Comparison of ENCODE assay signal across 8 mouse cellular contexts in genomic region chr6:112946895-112947436, GRCm38 (mm10). TPM values are rescaled to one million over a fixed set of nuclear protein-coding genes. Genes with fewer than 3 reads are reported as not detected.
A peak's percentile ranks its signal among the peaks of the same experiment; 100 is the strongest.
DNase-seq lines count a peak whose midpoint lies in the region; ATAC-seq and TF ChIP-seq lines count a peak whose summit lies in the region.

TSS of gene Srgap3 (minus strand) at chr6:112947266.

- peaks cover 88% of the 10 kb centered on the region for H3K4me1 ChIP-seq in E14TG2a.4 (replicated peaks; ENCODE audit: low read depth, low read length)
- H3K4me1 ChIP-seq in forebrain, embryonic 14.5 days (ENCODE audit: control insufficient read depth, insufficient read depth, low read length), result peaks cover 28% of the 10 kb centered on the region
- H3K4me1 ChIP-seq in liver, postnatal 0 days (ENCODE audit: insufficient read depth), result peaks cover 7% of the 10 kb centered on the region
- H3K4me1 ChIP-seq in neural tube, embryonic 13.5 days (replicated peaks), result peaks cover 46% of the 10 kb centered on the region

- H3K27ac ChIP-seq in forebrain, embryonic 14.5 days (ENCODE audit: low read depth, low read length), result peak within 1 kb of the TSS; percentile 92
- H3K27ac ChIP-seq in liver, postnatal 0 days (ENCODE audit: low read depth), result no peak within 1 kb of the TSS
- peak within 1 kb of the TSS; percentile 96 for H3K27ac ChIP-seq in neural tube, embryonic 13.5 days (replicated peaks)

- peak; percentile 48 for DNase-seq in c-Kit-positive CD71-positive TER-119-negative erythroid progenitor cells, embryonic 14.5 days (ENCODE audit: low read depth)
- peak; percentile 94 for DNase-seq in forebrain, embryonic 14.5 days (ENCODE audit: low spot score)
- DNase-seq in heart, postnatal 14 days, result peak; percentile 74 to 79
- DNase-seq in layer of hippocampus, adult 11-12 months (ENCODE audit: low spot score), result peak; percentile 90
- DNase-seq in liver, postnatal 0 days, result peak; percentile 65
- DNase-seq in testis, postnatal 10 days (ENCODE audit: low spot score), result peak; percentile 86

- intact Hi-C loops in heart, postnatal 14 days (cut with DNase I), result no loop called here

- no peaks in the 10 kb centered on the region for H3K36me3 ChIP-seq in E14TG2a.4 (ENCODE audit: insufficient read depth, low read length)
- H3K36me3 ChIP-seq in forebrain, embryonic 14.5 days (ENCODE audit: control insufficient read depth, insufficient read depth, low read length), result peaks cover 9% of the 10 kb centered on the region; the same call in 1 of the 2 replicates
- no peaks in the 10 kb centered on the region for H3K36me3 ChIP-seq in liver, postnatal 0 days (replicated peaks; ENCODE audit: insufficient read depth, low read length)
- peaks cover 10% of the 10 kb centered on the region for H3K36me3 ChIP-seq in neural tube, embryonic 13.5 days

- TF ChIP-seq CTCF in E14TG2a.4 (conservative IDR thresholded peaks at IDR 0.05; ENCODE audit: low read length), result no peak
- 0 out of 2 replicates have a peak, but pooled peaks have one; percentile 6 for TF ChIP-seq CTCF in liver, postnatal 0 days (IDR thresholded peaks at IDR 0.05; ENCODE audit: low read depth)

- peaks cover 5% of the 10 kb centered on the region; the same call in 1 of the 2 replicates for H3K27me3 ChIP-seq in E14TG2a.4 (ENCODE audit: insufficient read depth, low read length)
- no peaks in the 10 kb centered on the region for H3K27me3 ChIP-seq in forebrain, embryonic 14.5 days (replicated peaks; ENCODE audit: control insufficient read depth, insufficient read depth, low read length)
- H3K27me3 ChIP-seq in liver, postnatal 0 days (ENCODE audit: insufficient read depth, low read length), result no peaks in the 10 kb centered on the region
- no peaks in the 10 kb centered on the region for H3K27me3 ChIP-seq in neural tube, embryonic 13.5 days

- H3K4me2 ChIP-seq in forebrain, embryonic 14.5 days (ENCODE audit: low read length), result peak within 1 kb of the TSS; percentile 64
- H3K4me2 ChIP-seq in liver, postnatal 0 days (ENCODE audit: low read depth, low read length), result peak within 1 kb of the TSS; percentile 80
- peak within 1 kb of the TSS; percentile 86 for H3K4me2 ChIP-seq in neural tube, embryonic 13.5 days

- no peak for TF ChIP-seq EP300 in liver, postnatal 0 days (IDR thresholded peaks at IDR 0.05; ENCODE audit: low read depth)

- H3K9ac ChIP-seq in forebrain, embryonic 14.5 days (ENCODE audit: low read length), result peak within 1 kb of the TSS; percentile 89
- H3K9ac ChIP-seq in liver, postnatal 0 days (replicated peaks), result 0 out of 2 replicates have a peak within 1 kb of the TSS, but pooled peaks have one; percentile 30
- peak within 1 kb of the TSS; percentile 96 for H3K9ac ChIP-seq in neural tube, embryonic 13.5 days

- under 1% methylated on average over 31 of the region's 31 CpGs for WGBS in forebrain, embryonic 14.5 days
- 2% methylated on average over 31 of the region's 31 CpGs for WGBS in liver, postnatal 0 days (ENCODE audit: insufficient replicate concordance)
- 0% methylated on average over 31 of the region's 31 CpGs for WGBS in neural tube, embryonic 13.5 days

- peak; percentile 90 for ATAC-seq in forebrain, embryonic 14.5 days
- ATAC-seq in liver, postnatal 0 days, result peak; percentile 83
- peak; percentile 92 for ATAC-seq in neural tube, embryonic 13.5 days (ENCODE audit: low read depth)

- no peaks in the 10 kb centered on the region for H3K9me3 ChIP-seq in E14TG2a.4 (ENCODE audit: low read length)
- H3K9me3 ChIP-seq in forebrain, embryonic 14.5 days (replicated peaks; ENCODE audit: control insufficient read depth, low read length), result no peaks in the 10 kb centered on the region
- H3K9me3 ChIP-seq in liver, postnatal 0 days (ENCODE audit: low read length), result no peaks in the 10 kb centered on the region
- no peaks in the 10 kb centered on the region for H3K9me3 ChIP-seq in neural tube, embryonic 13.5 days

- peak within 1 kb of the TSS; percentile 77 for H3K4me3 ChIP-seq in E14TG2a.4 (replicated peaks; ENCODE audit: low read length)
- H3K4me3 ChIP-seq in forebrain, embryonic 14.5 days (ENCODE audit: low read depth, low read length), result peak within 1 kb of the TSS; percentile 70
- H3K4me3 ChIP-seq in liver, postnatal 0 days (ENCODE audit: low read depth, low read length), result peak within 1 kb of the TSS; percentile 53
- H3K4me3 ChIP-seq in neural tube, embryonic 13.5 days, result peak within 1 kb of the TSS; percentile 80

RNA-seq across cellular contexts. Expression of gene Srgap3, which starts in this region (rescaled TPM):
- 31.4 and 46.7 TPM in 2 replicates for polyA plus RNA-seq in forebrain, embryonic 14.5 days (2014; fragmentation: Nextera tagmentation; extraction: Ambion mirVana)
- 1 to 10 TPM; 1.5 to 1.9 TPM for total RNA-seq in heart, postnatal 14 days (2021)
- 0.13 and 0.26 TPM in 2 replicates for polyA plus RNA-seq in liver, postnatal 0 days (2015; fragmentation: Nextera tagmentation; extraction: Ambion mirVana)
- polyA plus RNA-seq in neural tube, embryonic 13.5 days (2015; fragmentation: Nextera tagmentation; extraction: Ambion mirVana), result 29.2 and 30.8 TPM in 2 replicates

Comparison
In these comparisons a context has a peak if more than half of its experiments do, and no peak if none do; other contexts are left out.
1. RNA of gene Srgap3 (polyA plus RNA-seq): 31.4 to 46.7 TPM in forebrain, embryonic 14.5 days and 29.2 to 30.8 TPM in neural tube, embryonic 13.5 days; 0.13 to 0.26 TPM in liver, postnatal 0 days; every median in the first group is over 10 times any median in the second.
2. Peak in DNase-seq, ATAC-seq, H3K4me3 ChIP-seq, H3K9ac ChIP-seq and H3K4me2 ChIP-seq in liver, postnatal 0 days; RNA of the gene not detected or under 1 TPM.
3. H3K9ac ChIP-seq: peak in every context shown above with its lines; median percentile 96 in neural tube, embryonic 13.5 days; 89 in forebrain, embryonic 14.5 days; 30 in liver, postnatal 0 days.
4. Peak in every context shown above with its lines, with median percentiles within 50 percentile points of each other: H3K4me3 ChIP-seq, DNase-seq, ATAC-seq and H3K4me2 ChIP-seq.